Mouse (Mus musculus) heart, embryonic 13.5 days (tissue): ENCODE results near the gene Borcs8. TPM values are rescaled to one million over a fixed set of nuclear protein-coding genes. Genes with fewer than 3 reads are reported as not detected.

ENCODE experiments used
- ATAC-seq: fragments of 200-750 bp; cut with Nextera tagmentation; 2 replicates; pipeline ENCODE4 v1.8.0; 2017; ENCODE audit warnings: moderate TSS enrichment; ENCODE audit not compliant: insufficient number of reproducible peaks, low FRiP score, low TSS enrichment; ENCODE audit errors: extremely low read depth
- H3K27ac ChIP-seq: fragments of 300-500 bp; sonication (generic); replicated peaks from 2 replicates; pipeline ENCODE4 v1.5.1; 2015; ENCODE audit warnings: moderate library complexity, mild to moderate bottlenecking, inconsistent platforms
- H3K27me3 ChIP-seq: fragments of 300-500 bp; sonication (generic); replicated peaks from 2 replicates; pipeline ENCODE4 v1.6.1; 2015; ENCODE audit warnings: mild to moderate bottlenecking, inconsistent platforms
- H3K36me3 ChIP-seq: fragments of 300-500 bp; sonication (generic); 2 replicates; pipeline ENCODE4 v1.6.1; 2015; ENCODE audit warnings: mild to moderate bottlenecking, inconsistent platforms
- H3K4me1 ChIP-seq: fragments of 300-500 bp; sonication (generic); 2 replicates; pipeline ENCODE4 v1.6.1; 2015; ENCODE audit warnings: inconsistent platforms
- H3K4me2 ChIP-seq: fragments of 300-500 bp; sonication (generic); 2 replicates; pipeline ENCODE4 v1.6.1; 2015; ENCODE audit warnings: inconsistent platforms, mild to moderate bottlenecking, moderate library complexity
- H3K4me3 ChIP-seq: fragments of 300-500 bp; sonication (generic); 2 replicates; pipeline ENCODE4 v1.5.1; 2015; ENCODE audit warnings: moderate library complexity, mild to moderate bottlenecking, inconsistent platforms
- H3K9ac ChIP-seq: fragments of 300-500 bp; sonication (generic); 2 replicates; pipeline ENCODE4 v1.6.1; 2015; ENCODE audit warnings: inconsistent platforms, mild to moderate bottlenecking, moderate library complexity
- H3K9me3 ChIP-seq: fragments of 300-500 bp; sonication (generic); 2 replicates; pipeline ENCODE4 v1.6.1; 2016; ENCODE audit warnings: inconsistent platforms
- WGBS: fragments of 180-500 bp; shearing (Covaris S2); methylation state at CpG from one replicate; pipeline ENCODE4 v1.1.7; 2015; ENCODE audit warnings: mixed read lengths; 5-methylcytosine and 5-hydroxymethylcytosine counted together
- polyA plus RNA-seq: library from polyadenylated mRNA; unstranded; fragments of >200 nt; fragmentation: Nextera tagmentation; extraction: Ambion mirVana; gene quantifications from 2 replicates; pipeline ENCODE4 v1.2.1, GENCODE M21; 2015

Gene Borcs8
- polyA plus RNA-seq, result 36.1 and 40.0 TPM in 2 replicates

DNA sequence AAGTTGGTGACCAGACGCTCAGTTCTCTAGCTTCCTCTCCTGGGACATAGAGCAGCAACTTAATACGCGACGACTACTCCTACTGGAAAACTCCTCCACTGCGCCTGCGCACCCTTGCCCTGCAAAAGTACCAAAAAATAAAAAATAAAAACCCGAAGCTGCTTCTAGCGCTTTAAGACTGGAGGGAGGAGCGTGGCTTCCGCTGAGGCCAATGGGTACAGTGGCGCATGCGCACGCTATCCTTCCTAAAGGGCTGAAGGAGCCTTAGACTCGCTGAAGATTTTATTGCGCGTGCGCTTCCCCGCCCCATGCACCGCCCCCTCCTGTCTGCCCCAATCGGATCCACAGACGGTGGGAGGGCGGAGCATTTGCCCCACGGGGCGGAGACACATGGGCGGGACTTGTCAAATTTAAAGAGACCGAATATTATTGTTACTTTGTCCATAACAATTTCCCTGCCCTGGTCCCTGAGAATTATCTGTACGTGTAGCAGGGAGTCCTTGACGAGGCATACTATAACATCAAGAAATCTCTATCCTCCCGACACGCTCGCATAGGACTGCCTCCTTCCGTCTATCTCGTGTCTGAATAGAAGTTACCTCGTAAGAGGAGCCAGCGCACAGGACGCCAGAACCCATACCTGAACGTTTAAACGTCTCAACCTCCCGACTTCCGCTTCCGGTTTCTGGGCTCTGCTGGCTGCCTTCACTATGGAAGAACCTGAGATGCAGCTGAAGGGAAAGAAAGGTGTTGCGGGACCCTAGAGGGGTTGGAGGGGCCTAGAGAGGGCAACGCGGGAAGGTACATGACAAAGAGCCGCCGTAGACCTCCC lies at the start of gene Borcs8, which contains the start of the genes Rfxank and Mef2b:
Gene Borcs8 (plus strand): TSS at position 474 of the 832 bp plus-strand sequence.
Gene Rfxank (minus strand): TSS at position 129 of the 832 bp plus-strand sequence.
Gene Mef2b (plus strand): TSS at position 686 of the 832 bp plus-strand sequence.
- H3K9me3 ChIP-seq, result no peaks in the 10 kb centered on the region
- WGBS, result under 1% methylated on average over 46 of the region's 46 CpGs
- peak within 1 kb of the TSS; percentile 87 for H3K9ac ChIP-seq
- no peaks in the 10 kb centered on the region for H3K27me3 ChIP-seq
- H3K4me3 ChIP-seq, result peak within 1 kb of the TSS; percentile 86
- ATAC-seq, result peak; percentile 96
- H3K4me2 ChIP-seq, result peak within 1 kb of the TSS; percentile 88
- peaks cover 32% of the 10 kb centered on the region for H3K4me1 ChIP-seq
- peak within 1 kb of the TSS; percentile 84 for H3K27ac ChIP-seq
- peaks cover 61% of the 10 kb centered on the region for H3K36me3 ChIP-seq

DNA sequence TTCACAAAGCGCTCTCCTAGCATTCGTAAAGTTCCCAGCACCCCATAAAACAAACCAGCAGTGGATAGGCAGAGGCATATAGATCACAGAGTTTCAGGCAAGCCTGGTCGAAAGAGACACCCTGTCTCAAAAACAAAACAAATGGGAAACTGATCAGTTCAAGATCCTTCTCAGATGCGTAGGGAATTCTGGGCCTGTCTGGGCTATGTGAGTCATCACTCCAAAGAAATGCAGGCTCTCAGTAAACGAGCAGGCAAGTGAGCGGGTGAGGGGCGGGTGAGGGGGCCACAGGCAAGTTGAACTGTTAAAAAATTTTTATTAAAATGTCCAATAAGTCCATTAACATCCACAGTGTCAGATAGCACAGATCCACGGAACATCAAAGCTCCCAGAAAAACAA lies 46.5 kb upstream of the Borcs8 start:
- Histone ChIP-seq H3K9me3 (peaks cover 2% of the 10 kb centered on the region; the same call in 1 of the 2 replicates), H3K27me3 (peaks cover 86% of the 10 kb centered on the region), H3K4me1 (peaks cover 6% of the 10 kb centered on the region), H3K4me3 (no peak overlapping the region), H3K9ac (no peak overlapping the region), H3K27ac (no peak overlapping the region), H3K4me2 (no peak overlapping the region), H3K36me3 (no peaks in the 10 kb centered on the region)
- WGBS, result 52% methylated on average over 8 of the region's 8 CpGs
- ATAC-seq, result no peak

DNA sequence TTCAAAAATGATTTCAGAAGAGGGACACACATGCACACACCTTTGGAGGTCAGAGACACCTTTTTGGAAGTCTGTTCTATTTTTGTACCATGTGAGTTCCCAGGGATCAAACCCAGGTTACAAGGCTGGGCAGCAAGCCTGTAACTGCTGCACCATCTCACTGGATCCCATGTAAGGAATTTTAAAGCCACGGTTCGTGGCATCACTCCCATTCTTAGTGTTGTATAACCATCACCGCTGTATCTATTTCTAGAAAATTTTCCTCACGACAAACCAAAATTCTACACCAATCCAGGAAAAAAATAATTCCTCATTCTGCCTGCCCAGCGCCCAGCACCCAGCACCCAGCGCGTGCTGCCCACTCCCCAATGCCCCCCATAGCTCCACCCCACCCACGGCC lies 40.0 kb upstream of the Borcs8 start:
- no peak for ATAC-seq
- Histone ChIP-seq H3K4me1 (no peaks in the 10 kb centered on the region), H3K27ac (no peak overlapping the region), H3K36me3 (no peaks in the 10 kb centered on the region), H3K9me3 (peaks cover 4% of the 10 kb centered on the region; the same call in 1 of the 2 replicates), H3K9ac (no peak overlapping the region), H3K4me3 (no peak overlapping the region), H3K27me3 (peaks cover 42% of the 10 kb centered on the region), H3K4me2 (no peak overlapping the region)
- WGBS, result 67% methylated on average over 8 of the region's 8 CpGs

DNA sequence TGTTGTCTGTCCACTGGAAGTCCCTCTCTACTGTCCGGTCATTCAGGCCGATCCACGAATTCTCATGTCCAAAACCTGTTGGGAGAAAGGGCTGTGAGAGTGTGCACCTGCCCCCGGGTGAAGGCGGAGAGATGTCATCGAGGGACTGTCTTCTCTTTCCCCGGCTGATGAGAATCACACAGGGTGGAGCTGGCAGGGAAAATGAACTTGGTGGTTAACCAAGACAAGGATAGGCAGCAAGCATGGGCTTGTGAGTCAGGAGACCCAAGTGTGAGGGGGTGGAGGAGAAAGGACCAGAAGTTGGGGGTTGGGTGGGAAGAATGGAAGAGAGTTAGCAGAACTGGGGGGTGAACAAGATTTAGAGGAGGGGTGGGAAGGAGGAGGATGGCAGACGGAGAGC lies 39.1 kb upstream of the Borcs8 start:
- no peak overlapping the region for H3K4me2 ChIP-seq
- H3K27me3 ChIP-seq, result peaks cover 41% of the 10 kb centered on the region
- no peak for ATAC-seq
- H3K36me3 ChIP-seq, result no peaks in the 10 kb centered on the region
- H3K27ac ChIP-seq, result no peak overlapping the region
- H3K4me1 ChIP-seq, result 0 out of 2 replicates have a peak, but pooled peaks cover 2% of the 10 kb centered on the region
- H3K4me3 ChIP-seq, result no peak overlapping the region
- no peak overlapping the region for H3K9ac ChIP-seq
- 72% methylated on average over 8 of the region's 8 CpGs for WGBS
- H3K9me3 ChIP-seq, result peaks cover 4% of the 10 kb centered on the region; the same call in 1 of the 2 replicates

DNA sequence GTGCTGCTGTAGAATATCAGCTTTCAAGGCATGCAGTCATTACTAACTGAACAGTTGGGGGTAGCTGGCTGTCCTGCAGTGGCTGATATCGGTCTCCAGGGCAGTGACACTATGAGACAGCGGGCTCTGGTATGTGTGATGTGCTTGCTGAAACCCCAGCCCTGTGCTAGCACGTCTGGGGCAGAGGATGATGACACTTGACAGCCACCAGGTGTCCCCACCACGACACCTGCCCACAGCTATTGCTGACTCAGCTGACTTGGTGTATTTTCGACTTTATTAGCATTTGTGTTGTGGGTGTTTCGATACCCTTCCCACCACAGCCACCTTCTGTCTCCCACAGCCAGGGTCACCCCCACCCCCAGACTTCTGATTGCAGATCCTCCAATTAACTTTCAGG lies 34.8 kb upstream of the Borcs8 start:
- H3K4me3 ChIP-seq, result no peak overlapping the region
- no peaks in the 10 kb centered on the region for H3K36me3 ChIP-seq
- peaks cover 60% of the 10 kb centered on the region for H3K27me3 ChIP-seq
- H3K9me3 ChIP-seq, result no peaks in the 10 kb centered on the region
- WGBS, result 9% methylated on average over 6 of the region's 6 CpGs
- no peak overlapping the region for H3K9ac ChIP-seq
- H3K4me1 ChIP-seq, result 0 out of 2 replicates have a peak, but pooled peaks cover 2% of the 10 kb centered on the region
- H3K4me2 ChIP-seq, result no peak overlapping the region
- no peak overlapping the region for H3K27ac ChIP-seq
- no peak for ATAC-seq

DNA sequence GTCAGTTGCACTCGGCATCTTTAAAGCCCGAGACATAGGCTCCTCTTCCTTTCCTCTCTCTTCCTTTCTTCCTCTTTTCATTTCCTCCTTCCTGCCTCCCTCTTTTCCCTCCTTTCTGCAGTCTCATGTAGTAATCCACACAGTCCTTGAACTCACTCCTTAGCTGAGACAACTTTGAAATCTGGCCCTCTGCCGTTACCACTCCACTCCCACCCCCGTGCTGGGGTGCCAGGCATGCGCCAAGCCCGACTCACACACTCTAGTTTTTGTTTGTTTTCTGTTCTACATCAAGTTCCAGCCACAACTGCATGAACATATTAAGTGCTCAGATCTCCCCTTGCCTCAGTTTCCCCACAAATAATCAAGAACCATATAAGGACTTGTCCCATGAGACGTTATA lies 34.4 kb upstream of the Borcs8 start:
- Histone ChIP-seq H3K9me3 (no peaks in the 10 kb centered on the region), H3K9ac (no peak overlapping the region), H3K27ac (no peak overlapping the region), H3K4me1 (0 out of 2 replicates have a peak, but pooled peaks cover 2% of the 10 kb centered on the region), H3K27me3 (peaks cover 62% of the 10 kb centered on the region), H3K36me3 (no peaks in the 10 kb centered on the region), H3K4me2 (no peak overlapping the region), H3K4me3 (no peak overlapping the region)
- WGBS, result 70% methylated on average over 7 of the region's 7 CpGs
- ATAC-seq, result no peak

DNA sequence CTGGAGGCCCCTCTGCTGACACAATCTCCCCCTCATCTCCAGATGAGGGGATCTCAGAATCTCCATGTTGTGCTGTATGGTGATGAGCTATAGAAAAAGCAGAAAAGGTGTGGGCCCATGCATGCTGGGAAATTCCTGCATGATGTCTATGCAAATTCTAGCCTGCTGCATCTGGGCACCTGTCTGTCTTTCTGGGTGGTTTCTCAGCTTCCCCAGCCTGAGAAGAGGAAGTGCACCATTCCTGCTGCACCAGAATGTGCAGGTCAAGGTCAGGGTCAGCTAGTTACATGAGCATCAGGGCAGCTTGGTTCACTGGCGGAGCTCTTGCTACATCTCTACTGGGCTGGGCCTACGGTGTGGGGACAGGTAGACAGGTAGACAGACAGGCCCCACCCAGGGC lies 28.8 kb upstream of the Borcs8 start:
- H3K27me3 ChIP-seq, result peaks cover 95% of the 10 kb centered on the region
- no peaks in the 10 kb centered on the region for H3K9me3 ChIP-seq
- no peak for ATAC-seq
- 72% methylated on average over 2 of the region's 2 CpGs for WGBS
- no peaks in the 10 kb centered on the region for H3K36me3 ChIP-seq
- no peak overlapping the region for H3K4me3 ChIP-seq
- H3K27ac ChIP-seq, result no peak overlapping the region
- H3K9ac ChIP-seq, result no peak overlapping the region
- H3K4me1 ChIP-seq, result no peaks in the 10 kb centered on the region
- no peak overlapping the region for H3K4me2 ChIP-seq

DNA sequence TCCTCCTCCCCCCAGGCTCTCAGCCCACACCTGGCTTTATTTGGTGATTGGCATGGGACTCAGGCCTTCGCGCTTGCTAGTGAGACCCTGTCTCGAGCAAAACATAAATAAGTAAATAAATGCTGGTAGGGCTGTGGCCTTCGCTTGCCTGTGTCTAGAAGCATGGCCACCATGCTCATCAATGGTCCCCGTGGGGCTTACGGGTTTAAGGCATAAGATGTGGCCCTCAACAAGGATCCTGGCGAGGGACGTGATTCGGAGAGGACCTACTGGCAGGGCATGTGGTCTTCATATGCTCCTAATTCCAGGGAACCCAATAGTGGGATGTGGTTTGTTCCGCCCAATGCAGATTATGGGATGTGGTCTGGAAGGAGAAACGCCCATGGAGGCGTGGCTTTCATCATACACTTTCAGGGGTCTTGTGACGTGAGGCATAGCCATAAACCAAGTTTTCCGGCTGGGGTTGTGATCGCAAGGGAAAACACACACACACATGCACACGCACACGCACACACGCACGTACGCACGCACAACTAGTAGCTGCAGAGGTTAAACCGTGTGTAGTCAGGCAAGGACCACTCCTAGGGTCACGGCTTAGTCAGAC lies 28.0 kb upstream of the Borcs8 start:
- Histone ChIP-seq H3K36me3 (no peaks in the 10 kb centered on the region), H3K9me3 (no peaks in the 10 kb centered on the region), H3K27me3 (peaks cover 97% of the 10 kb centered on the region), H3K9ac (no peak overlapping the region), H3K4me3 (no peak overlapping the region), H3K4me2 (no peak overlapping the region), H3K4me1 (no peaks in the 10 kb centered on the region), H3K27ac (no peak overlapping the region)
- WGBS, result 45% methylated on average over 23 of the region's 23 CpGs
- no peak for ATAC-seq

DNA sequence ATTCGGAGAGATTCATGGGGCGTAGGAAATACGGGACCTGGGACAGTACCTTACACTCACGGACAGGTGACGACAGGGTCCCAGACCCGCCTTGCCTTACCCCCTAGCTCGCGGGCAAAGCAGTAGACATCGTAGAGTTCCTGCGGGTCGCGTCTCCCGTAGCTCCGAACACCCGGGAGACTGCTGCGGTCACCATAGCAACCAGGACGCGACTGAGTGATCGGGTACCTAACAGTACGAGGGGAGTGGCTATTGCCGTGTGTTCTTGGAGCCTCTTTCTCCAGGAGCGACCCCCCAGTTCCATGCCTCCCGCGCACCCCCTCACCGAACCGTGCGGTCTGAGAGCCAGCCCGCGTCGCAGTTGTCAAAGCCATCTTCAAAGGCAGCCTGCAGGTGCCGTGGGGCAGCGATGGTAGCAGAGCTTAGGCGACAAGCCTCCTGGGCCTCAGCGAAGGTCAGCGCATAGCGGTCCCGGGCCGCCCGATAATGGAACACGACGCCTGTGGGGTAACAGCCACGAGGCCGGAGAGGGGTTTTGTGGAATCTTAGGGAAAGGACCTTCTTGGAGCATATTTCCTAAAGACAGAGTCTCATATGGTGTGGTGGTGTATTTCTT lies 26.8 kb upstream of the Borcs8 start:
- WGBS, result 9% methylated on average over 43 of the region's 43 CpGs

DNA sequence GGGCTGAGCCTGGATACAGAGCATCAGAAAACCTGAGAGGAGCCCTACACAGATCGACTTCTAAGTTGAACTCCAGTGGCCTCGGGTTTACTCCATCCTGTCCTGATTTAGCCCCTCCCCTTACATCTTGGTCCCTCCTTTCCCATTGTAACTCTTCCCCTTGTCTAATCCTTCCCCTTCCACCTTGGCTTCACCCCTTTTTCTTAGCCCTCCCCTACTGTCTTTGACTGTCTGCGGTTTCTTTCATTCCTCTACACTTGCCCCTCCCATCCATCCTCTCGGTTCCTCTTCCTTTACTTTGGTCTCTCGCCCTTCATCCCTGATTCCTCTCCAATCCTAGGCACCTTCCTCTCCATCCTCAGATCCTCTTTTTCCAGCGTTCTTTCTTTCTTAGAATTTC lies 24.8 kb upstream of the Borcs8 start:
- no peaks in the 10 kb centered on the region for H3K9me3 ChIP-seq
- H3K4me3 ChIP-seq, result no peak overlapping the region
- no peak overlapping the region for H3K9ac ChIP-seq
- 24% methylated on average over 6 of the region's 6 CpGs for WGBS
- no peak overlapping the region for H3K27ac ChIP-seq
- peaks cover 100% of the 10 kb centered on the region for H3K27me3 ChIP-seq
- H3K4me1 ChIP-seq, result no peaks in the 10 kb centered on the region
- H3K4me2 ChIP-seq, result no peak overlapping the region
- H3K36me3 ChIP-seq, result no peaks in the 10 kb centered on the region
- no peak for ATAC-seq

More for the DNA sequence above, 26.8 kb upstream of the Borcs8 start:
- ATAC-seq, result no peak
- Histone ChIP-seq H3K4me1 (no peaks in the 10 kb centered on the region), H3K4me2 (no peak overlapping the region), H3K27me3 (peaks cover 100% of the 10 kb centered on the region), H3K27ac (no peak overlapping the region), H3K9ac (no peak overlapping the region), H3K4me3 (no peak overlapping the region), H3K9me3 (no peaks in the 10 kb centered on the region), H3K36me3 (no peaks in the 10 kb centered on the region)

DNA sequence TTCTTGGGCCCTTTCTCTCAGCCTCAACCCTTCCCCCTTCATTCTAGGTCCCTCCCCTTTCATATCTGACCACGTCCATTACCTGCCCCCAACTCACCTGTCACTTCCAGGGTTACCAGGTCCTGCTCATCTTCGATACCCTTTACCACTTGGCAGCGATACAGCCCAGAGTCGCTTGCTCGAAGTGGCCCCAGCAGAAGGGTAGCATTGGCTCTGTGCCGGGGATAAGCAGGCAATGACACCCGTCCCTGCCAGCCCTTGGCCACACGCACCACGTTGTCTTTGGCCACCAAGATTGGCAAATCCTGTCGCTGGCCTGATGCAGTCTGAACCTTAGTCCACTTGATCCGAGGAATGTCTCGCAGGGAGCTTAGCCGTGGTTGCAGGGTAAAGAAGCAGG lies 24.4 kb upstream of the Borcs8 start:
- 66% methylated on average over 13 of the region's 13 CpGs for WGBS
- Histone ChIP-seq H3K9me3 (no peaks in the 10 kb centered on the region), H3K27me3 (peaks cover 100% of the 10 kb centered on the region), H3K4me1 (no peaks in the 10 kb centered on the region), H3K36me3 (no peaks in the 10 kb centered on the region), H3K4me2 (no peak overlapping the region), H3K4me3 (no peak overlapping the region), H3K27ac (no peak overlapping the region), H3K9ac (no peak overlapping the region)
- no peak for ATAC-seq
